Mouse (Mus musculus): ENCODE measurements around the gene Slc9a1.

Gene Slc9a1

GRCm38 (mm10) chr4:133374011-133374410 is 4.5 kb downstream of the Slc9a1 start:
- no peak for DNase-seq (ENCODE audit: low read depth, low spot score)

- DNase-seq (ENCODE audit: low read depth, low spot score): no peak
Measured at GRCm38 (mm10) chr4:133375812-133376577, 6.5 kb downstream of the Slc9a1 start.

GRCm38 (mm10) chr4:133378236-133379045 is 8.9 kb downstream of the Slc9a1 start:
- peak; percentile 17 for DNase-seq (ENCODE audit: low read depth, low spot score)

DNA sequence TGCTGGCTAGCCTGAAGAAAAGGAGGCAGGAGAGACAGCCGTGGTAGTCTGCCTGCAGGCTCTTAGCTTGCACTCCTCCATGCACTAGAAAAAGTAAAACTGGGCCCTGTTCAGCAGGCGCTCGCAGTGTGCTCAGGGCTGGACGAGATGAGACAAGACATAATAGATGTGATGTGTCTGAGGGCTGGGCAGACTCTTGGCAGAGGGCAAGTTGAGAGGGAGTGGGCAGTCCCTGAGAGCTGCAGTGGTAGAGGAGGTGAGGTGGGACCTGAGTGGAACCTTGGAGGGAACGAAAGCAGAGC is 9.5 kb downstream of the Slc9a1 start:
- no peak for DNase-seq (ENCODE audit: low read depth, low spot score)

GRCm38 (mm10) chr4:133379861-133380260 is 10.4 kb downstream of the Slc9a1 start:
- no peak for DNase-seq (ENCODE audit: low read depth, low spot score)

DNA sequence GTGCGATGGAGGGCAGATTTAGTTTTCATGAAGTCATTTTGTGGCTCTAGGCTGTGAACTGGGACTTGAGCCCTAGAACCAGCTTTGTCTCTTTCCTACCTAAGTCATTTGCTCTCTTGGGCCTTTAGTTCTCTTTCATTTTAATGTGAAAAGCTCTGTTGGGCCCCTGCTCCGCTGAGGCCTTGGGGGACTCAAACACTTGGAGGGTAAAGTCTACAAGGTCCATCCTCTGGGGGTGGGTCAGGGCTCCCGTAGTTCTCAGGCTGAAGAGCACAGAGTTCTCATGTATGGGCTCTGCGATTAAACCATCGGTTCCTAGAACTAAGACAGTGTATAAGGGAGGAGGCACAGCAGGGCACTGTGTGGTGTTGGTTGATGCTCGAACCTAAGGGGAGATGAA is 11.0 kb downstream of the Slc9a1 start:
- DNase-seq (ENCODE audit: low read depth, low spot score): no peak

DNA sequence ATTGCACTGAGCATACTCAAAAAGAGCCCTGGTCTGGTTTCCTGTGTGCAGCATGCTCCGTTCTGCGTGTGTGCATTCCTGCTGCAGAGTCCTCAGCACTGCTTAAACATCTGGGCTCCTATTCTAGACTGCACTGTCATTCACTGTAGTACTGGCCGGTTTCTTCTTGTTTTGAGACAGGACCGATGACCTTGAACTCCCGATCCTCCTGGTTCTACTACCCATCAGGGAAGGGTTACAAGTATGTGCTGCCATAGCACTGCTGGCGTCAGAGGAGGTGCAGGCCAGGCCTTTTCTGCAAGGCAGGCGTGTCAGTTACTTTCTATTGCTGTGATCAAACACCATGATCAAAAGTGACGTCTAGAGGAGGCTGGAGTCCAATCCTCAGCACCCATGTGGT is 11.6 kb downstream of the Slc9a1 start:
- no peak for DNase-seq (ENCODE audit: low read depth, low spot score)

- DNase-seq (ENCODE audit: low read depth, low spot score): no peak
Measured at GRCm38 (mm10) chr4:133386061-133386797, 16.7 kb downstream of the Slc9a1 start.

- no peak for DNase-seq (ENCODE audit: low read depth, low spot score)
Measured at GRCm38 (mm10) chr4:133387053-133387452, 17.5 kb downstream of the Slc9a1 start.

GRCm38 (mm10) chr4:133388781-133389552 is 19.5 kb downstream of the Slc9a1 start:
- DNase-seq (ENCODE audit: low read depth, low spot score): no peak

- DNase-seq (ENCODE audit: low read depth, low spot score): no peak
Measured at GRCm38 (mm10) chr4:133390042-133390441, 20.5 kb downstream of the Slc9a1 start.

- DNase-seq (ENCODE audit: low read depth, low spot score): no peak
Measured at GRCm38 (mm10) chr4:133390585-133390984, 21.1 kb downstream of the Slc9a1 start.

DNA sequence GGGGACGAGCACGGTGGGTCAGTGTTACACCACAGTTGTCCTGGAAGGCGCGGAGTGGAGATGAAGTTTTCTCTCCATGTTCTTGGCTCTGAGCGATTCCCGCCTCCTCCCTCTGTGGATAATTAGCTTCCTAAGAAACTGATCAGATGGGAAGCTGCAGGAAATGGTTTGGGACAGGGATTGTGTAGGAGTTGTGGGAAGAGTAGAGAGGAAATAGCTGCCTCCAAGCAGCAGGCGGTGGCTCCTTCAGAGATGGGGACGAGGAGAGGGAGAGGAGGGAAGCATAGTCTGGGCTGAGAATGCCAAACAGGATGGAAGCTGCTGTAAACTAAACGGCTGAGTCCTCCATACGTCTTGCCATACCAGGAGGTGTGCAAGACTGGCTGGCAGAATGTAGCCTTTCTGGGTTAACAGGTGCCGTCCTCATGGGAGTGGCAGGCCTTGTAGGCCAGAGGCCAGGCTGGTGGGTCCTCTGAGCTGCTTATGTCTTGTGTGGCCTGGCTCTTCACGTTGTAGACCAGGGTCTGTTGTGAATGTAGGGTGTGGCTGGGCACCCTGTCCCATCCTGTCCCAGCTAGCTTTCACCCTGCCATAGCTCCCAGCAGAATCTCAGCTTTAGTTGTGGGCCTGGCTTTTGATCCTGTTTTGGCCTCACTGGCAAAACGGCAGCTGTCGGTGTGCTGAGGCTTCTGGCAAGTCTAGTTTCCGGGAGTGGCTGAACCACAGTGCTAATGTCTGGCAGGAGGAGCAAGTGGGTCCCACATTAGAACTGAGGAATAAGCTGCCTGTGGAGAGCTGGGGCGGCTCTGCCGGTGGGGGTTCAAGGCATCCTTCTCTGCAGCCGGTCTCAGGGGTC is 21.9 kb downstream of the Slc9a1 start:
- no peak for DNase-seq (ENCODE audit: low read depth, low spot score)

DNA sequence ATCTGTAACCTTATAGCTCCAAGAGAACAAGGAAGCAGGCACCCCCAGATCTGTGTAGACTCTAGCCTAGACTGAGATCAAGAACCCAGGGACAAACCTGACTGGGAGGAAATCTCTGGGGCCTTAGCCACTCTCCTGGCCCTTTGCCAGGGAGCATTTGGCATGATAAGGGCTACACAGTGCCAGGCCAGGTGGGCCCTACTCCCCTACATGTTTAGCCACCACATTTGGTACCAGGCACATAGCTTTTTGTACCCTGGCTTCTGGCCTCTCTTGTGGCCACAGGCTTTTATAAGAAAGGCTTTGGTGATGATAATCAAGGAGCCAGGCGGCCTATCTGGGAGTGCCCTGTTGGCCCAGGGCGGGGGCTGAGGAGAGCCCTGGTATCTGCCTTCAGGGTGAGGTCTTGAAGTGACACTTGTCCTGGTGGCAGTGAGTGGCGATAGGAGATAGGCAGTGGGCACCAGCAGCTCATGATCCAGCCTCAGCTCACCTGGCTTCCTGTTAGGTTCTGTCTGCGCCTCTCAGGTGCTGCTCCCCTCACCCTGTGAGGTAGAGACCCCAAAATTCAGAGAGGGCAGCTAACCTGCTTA is 25.6 kb downstream of the Slc9a1 start:
- DNase-seq (ENCODE audit: low read depth, low spot score): no peak

DNA sequence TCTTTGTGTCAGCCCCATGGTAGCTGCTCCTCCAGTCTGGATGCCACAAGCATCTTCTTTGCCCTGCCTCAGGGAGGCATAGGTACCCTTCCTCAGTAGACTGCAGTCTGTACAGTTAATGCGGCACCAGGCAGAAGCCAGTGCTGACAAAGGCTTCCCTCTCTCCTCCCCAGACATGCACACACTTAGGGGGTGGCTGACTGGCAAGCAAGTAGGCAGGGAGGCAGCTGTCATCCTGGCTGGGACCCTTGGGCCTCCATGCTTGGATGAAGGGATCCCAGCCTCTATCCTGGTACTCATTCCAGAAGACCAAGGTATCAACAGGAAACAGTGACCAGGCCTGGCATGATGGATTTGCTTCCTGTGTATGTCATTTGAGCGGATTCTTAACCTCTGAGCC is 26.6 kb downstream of the Slc9a1 start:
- no peak for DNase-seq (ENCODE audit: low read depth, low spot score)

GRCm38 (mm10) chr4:133397299-133397698 is 27.8 kb downstream of the Slc9a1 start:
- DNase-seq (ENCODE audit: low read depth, low spot score): no peak

- DNase-seq (ENCODE audit: low read depth, low spot score): no peak
Measured at GRCm38 (mm10) chr4:133397961-133398360, 28.5 kb downstream of the Slc9a1 start.

GRCm38 (mm10) chr4:133398619-133399018 is 29.1 kb downstream of the Slc9a1 start:
- no peak for DNase-seq (ENCODE audit: low read depth, low spot score)

DNA sequence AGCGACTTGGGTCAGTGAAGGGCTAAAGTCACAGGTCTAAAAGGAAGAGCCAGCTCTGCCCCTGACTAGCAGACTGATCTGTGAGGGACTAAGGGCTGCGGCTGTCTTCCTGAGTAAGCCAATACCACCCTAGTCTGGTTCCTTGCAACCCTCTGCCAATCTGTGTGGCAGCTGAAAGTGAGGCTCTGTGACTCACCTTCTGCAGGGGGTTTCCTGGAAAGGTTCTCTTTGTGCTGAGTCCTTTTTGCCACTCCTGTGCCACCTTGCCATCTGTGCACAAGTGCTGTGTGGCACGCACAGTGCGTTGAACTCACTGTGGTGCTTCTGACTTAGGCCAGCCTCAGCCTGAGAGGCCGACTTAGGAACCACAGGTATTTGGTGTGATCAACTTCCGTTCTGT is 30.0 kb downstream of the Slc9a1 start:
- no peak for DNase-seq (ENCODE audit: low read depth, low spot score)

DNA sequence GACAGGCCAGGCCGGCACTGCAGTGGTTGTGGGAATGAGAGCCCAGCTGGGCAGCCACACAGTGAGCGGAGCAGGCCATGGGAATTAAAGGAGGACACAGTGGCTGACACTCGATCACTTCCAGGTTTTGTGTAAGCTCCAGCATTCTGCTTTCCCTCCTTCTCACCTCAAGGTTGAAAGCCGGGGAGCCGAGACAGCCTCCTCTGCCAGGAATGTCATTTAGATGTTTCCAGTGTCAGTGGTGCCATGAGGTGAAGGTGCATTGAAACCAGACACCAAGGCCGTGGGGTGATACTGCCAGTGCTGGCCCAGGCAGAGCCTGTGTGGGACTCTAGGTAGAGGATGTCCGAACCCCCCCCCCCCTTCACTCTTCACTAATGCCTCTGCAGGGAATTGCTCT is 30.6 kb downstream of the Slc9a1 start:
- DNase-seq (ENCODE audit: low read depth, low spot score): no peak

Measured in embryo, embryonic 11.5 days (tissue).